32 mouse cellular contexts compared by ENCODE assay signal in the genomic region with DNA sequence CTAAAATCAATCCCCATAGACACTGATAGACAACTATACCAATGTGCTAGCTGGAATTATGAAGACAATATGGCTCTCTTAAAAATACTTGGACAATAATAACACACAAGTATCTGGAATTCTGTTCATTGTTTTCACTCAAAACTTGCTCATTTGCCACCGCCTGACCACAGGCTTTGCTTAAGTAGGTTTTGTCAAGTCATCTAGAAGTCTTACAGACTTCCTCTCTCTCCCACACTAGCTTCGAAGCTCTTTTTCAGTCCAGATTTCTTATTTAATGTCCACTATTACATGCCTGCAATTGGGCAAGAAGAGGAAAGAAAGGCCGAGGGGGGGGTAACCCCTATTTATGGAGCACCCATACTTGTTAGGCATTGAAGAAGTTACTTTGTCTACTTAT. TPM values are rescaled to one million over a fixed set of nuclear protein-coding genes. Genes with fewer than 3 reads are reported as not detected.
A peak's percentile ranks its signal among the peaks of the same experiment; 100 is the strongest.
DNase-seq lines count a peak whose midpoint lies in the region; ATAC-seq lines count a peak whose summit lies in the region.
"Had no signal": no experiment of that assay in that cellular context is flagged by ENCODE, and none has a peak within 500 bp of the region (broad histone marks: within the 10 kb centered on the region; RNA-seq: fewer than 3 reads in every experiment).

No protein-coding gene starts in this region.

- no peaks in the 10 kb centered on the region for H3K27me3 ChIP-seq in midbrain, embryonic 11.5 days (ENCODE audit: control insufficient read depth, insufficient read depth, low read length)
- no peaks in the 10 kb centered on the region for H3K27me3 ChIP-seq in midbrain, embryonic 10.5 days (ENCODE audit: low read depth, poor library complexity, severe bottlenecking)
- H3K27me3 ChIP-seq in limb, embryonic 10.5 days (ENCODE audit: low read depth, poor library complexity, severe bottlenecking): no peaks in the 10 kb centered on the region
- H3K27me3 ChIP-seq in forebrain, embryonic 16.5 days (replicated peaks; ENCODE audit: control insufficient read depth, insufficient read depth, low read length): no peaks in the 10 kb centered on the region
- H3K27me3 ChIP-seq: embryonic facial prominence, embryonic 13.5 days; forebrain, embryonic 12.5 days; forebrain, embryonic 15.5 days; heart, embryonic 12.5 days; heart, embryonic 15.5 days; hindbrain, embryonic 15.5 days; intestine, embryonic 15.5 days; Patski had no signal

- H3K27ac ChIP-seq in midbrain, embryonic 11.5 days (ENCODE audit: low read depth, low read length): no peak overlapping the region
- no peak overlapping the region for H3K27ac ChIP-seq in midbrain, embryonic 10.5 days (replicated peaks)
- H3K27ac ChIP-seq in limb, embryonic 10.5 days: no peak overlapping the region
- no peak overlapping the region for H3K27ac ChIP-seq in forebrain, embryonic 16.5 days (ENCODE audit: low read length)
- H3K27ac ChIP-seq: embryonic facial prominence, embryonic 10.5 days; embryonic facial prominence, embryonic 13.5 days; forebrain, embryonic 12.5 days; forebrain, embryonic 15.5 days; gastrocnemius, adult 2 months; heart, embryonic 15.5 days; hindbrain, embryonic 15.5 days; intestine, embryonic 15.5 days had no signal

- H3K9me3 ChIP-seq in midbrain, embryonic 11.5 days (ENCODE audit: control insufficient read depth, low read length): no peaks in the 10 kb centered on the region
- H3K9me3 ChIP-seq in midbrain, embryonic 10.5 days (replicated peaks): no peaks in the 10 kb centered on the region
- H3K9me3 ChIP-seq in limb, embryonic 10.5 days (replicated peaks): no peaks in the 10 kb centered on the region
- H3K9me3 ChIP-seq in forebrain, embryonic 16.5 days (ENCODE audit: control insufficient read depth, low read length): no peaks in the 10 kb centered on the region
- H3K9me3 ChIP-seq: embryonic facial prominence, embryonic 13.5 days; forebrain, embryonic 12.5 days; forebrain, embryonic 15.5 days; heart, embryonic 12.5 days; heart, embryonic 15.5 days; hindbrain, embryonic 15.5 days; intestine, embryonic 15.5 days had no signal

- no peak overlapping the region for H3K4me2 ChIP-seq in midbrain, embryonic 11.5 days
- no peak overlapping the region for H3K4me2 ChIP-seq in forebrain, embryonic 16.5 days (ENCODE audit: low read length)
- H3K4me2 ChIP-seq: embryonic facial prominence, embryonic 13.5 days; forebrain, embryonic 12.5 days; forebrain, embryonic 15.5 days; heart, embryonic 12.5 days; heart, embryonic 15.5 days; hindbrain, embryonic 15.5 days; intestine, embryonic 15.5 days had no signal

- peaks cover 3% of the 10 kb centered on the region; the same call in 1 of the 2 replicates for H3K4me1 ChIP-seq in midbrain, embryonic 11.5 days (ENCODE audit: control insufficient read depth, insufficient read depth, low read length)
- H3K4me1 ChIP-seq in midbrain, embryonic 10.5 days: peaks cover 4% of the 10 kb centered on the region
- peaks cover 12% of the 10 kb centered on the region for H3K4me1 ChIP-seq in limb, embryonic 10.5 days
- H3K4me1 ChIP-seq in forebrain, embryonic 16.5 days (replicated peaks; ENCODE audit: control insufficient read depth, insufficient read depth, low read length): peaks cover under 1% of the 10 kb centered on the region
- H3K4me1 ChIP-seq: hindbrain, embryonic 15.5 days had no signal

- DNase-seq in midbrain, embryonic 11.5 days (ENCODE audit: low spot score, missing footprints): peak; percentile 10
- no peak for DNase-seq in midbrain, embryonic 10.5 days (ENCODE audit: low spot score)
- DNase-seq in limb, embryonic 10.5 days (ENCODE audit: low spot score): peak; percentile 0
- DNase-seq: adrenal gland, postnatal 14 days; B cell, adult 2 months; cerebellum, adult 11 months; cerebellum, adult 2 months; cerebellum, adult 9-11 months; cerebellum, postnatal 25 days; embryo, embryonic 11 days; gastrocnemius, adult 2 months; gastrocnemius, postnatal 14 days; heart, adult 18-20 months; heart, postnatal 10 days; heart, postnatal 36 days had no signal

- no peak for ATAC-seq in midbrain, embryonic 11.5 days (ENCODE audit: low FRiP score)
- ATAC-seq in megakaryocyte progenitor cell, adult 5-6 weeks (replicated peaks; ENCODE audit: poor library complexity): peak; percentile 60
- ATAC-seq in forebrain, embryonic 16.5 days: no peak
- ATAC-seq in monocyte, adult 5-6 weeks (replicated peaks; ENCODE audit: insufficient number of reproducible peaks, low FRiP score, low TSS enrichment, poor library complexity, severe bottlenecking): no peak
- ATAC-seq: forebrain, embryonic 15.5 days; intestine, embryonic 15.5 days; Patski had no signal

- H3K4me3 ChIP-seq in midbrain, embryonic 11.5 days (ENCODE audit: low read depth, low read length): no peak overlapping the region
- H3K4me3 ChIP-seq in midbrain, embryonic 10.5 days: no peak overlapping the region
- no peak overlapping the region for H3K4me3 ChIP-seq in limb, embryonic 10.5 days
- H3K4me3 ChIP-seq in forebrain, embryonic 16.5 days (replicated peaks; ENCODE audit: low read length): no peak overlapping the region
- H3K4me3 ChIP-seq: embryonic facial prominence, embryonic 10.5 days; embryonic facial prominence, embryonic 13.5 days; erythroblast, embryonic 14.5 days; forebrain, embryonic 12.5 days; forebrain, embryonic 15.5 days; gastrocnemius, adult 2 months; heart, embryonic 12.5 days; heart, embryonic 15.5 days; hindbrain, embryonic 15.5 days; intestine, embryonic 15.5 days had no signal

- 94% methylated on average over 3 of the region's 3 CpGs for WGBS in midbrain, embryonic 11.5 days
- WGBS in midbrain, embryonic 10.5 days: 89% methylated on average over 3 of the region's 3 CpGs
- 94% methylated on average over 3 of the region's 3 CpGs for WGBS in limb, embryonic 10.5 days
- 92% methylated on average over 3 of the region's 3 CpGs for WGBS in forebrain, embryonic 16.5 days

- H3K36me3 ChIP-seq in midbrain, embryonic 11.5 days (ENCODE audit: control insufficient read depth, insufficient read depth, low read length): no peaks in the 10 kb centered on the region
- no peaks in the 10 kb centered on the region for H3K36me3 ChIP-seq in midbrain, embryonic 10.5 days
- no peaks in the 10 kb centered on the region for H3K36me3 ChIP-seq in limb, embryonic 10.5 days
- no peaks in the 10 kb centered on the region for H3K36me3 ChIP-seq in forebrain, embryonic 16.5 days (ENCODE audit: control insufficient read depth, insufficient read depth)
- H3K36me3 ChIP-seq: embryonic facial prominence, embryonic 10.5 days; embryonic facial prominence, embryonic 13.5 days; forebrain, embryonic 12.5 days; forebrain, embryonic 15.5 days; G1E; heart, embryonic 12.5 days; heart, embryonic 15.5 days; hindbrain, embryonic 15.5 days; intestine, embryonic 15.5 days had no signal

- no peak overlapping the region for H3K9ac ChIP-seq in midbrain, embryonic 11.5 days (ENCODE audit: low read length)
- no peak overlapping the region for H3K9ac ChIP-seq in forebrain, embryonic 16.5 days (replicated peaks; ENCODE audit: low read depth, low read length)
- H3K9ac ChIP-seq: embryonic facial prominence, embryonic 13.5 days; forebrain, embryonic 12.5 days; forebrain, embryonic 15.5 days; heart, embryonic 12.5 days; heart, embryonic 15.5 days; hindbrain, embryonic 15.5 days; intestine, embryonic 15.5 days had no signal

RNA-seq across cellular contexts. Expression of a gene that starts 5.7 kb away (rescaled TPM):
- polyA plus RNA-seq in midbrain, embryonic 11.5 days (2014; fragmentation: Nextera tagmentation; extraction: Ambion mirVana): 113 and 119 TPM in 2 replicates
- 90.8 and 100 TPM in 2 replicates for polyA plus RNA-seq in midbrain, embryonic 10.5 days (2016; fragmentation: Nextera tagmentation; extraction: Ambion mirVana)
- 73.9 and 85.3 TPM in 2 replicates for polyA plus RNA-seq in limb, embryonic 10.5 days (2016; fragmentation: Nextera tagmentation; extraction: Ambion mirVana)
- total RNA-seq in megakaryocyte progenitor cell, adult 5-6 weeks (2015): 7.2 and 11.1 TPM in 2 replicates
- total RNA-seq in megakaryocyte progenitor cell, adult 5-6 weeks (2017): 11.7 and 16.3 TPM in 2 replicates
- 33.7 and 36.7 TPM in 2 replicates for polyA plus RNA-seq in forebrain, embryonic 16.5 days (2015; fragmentation: Nextera tagmentation; extraction: Ambion mirVana)
- total RNA-seq in monocyte, adult 5-6 weeks (2017): 7.2 to 9.7 TPM (median 9.6 TPM) in 3 replicates

RNA-seq across cellular contexts. Expression of a gene that starts 11.7 kb away (rescaled TPM):
- not detected in 2 replicates for polyA plus RNA-seq in midbrain, embryonic 11.5 days (2014; fragmentation: Nextera tagmentation; extraction: Ambion mirVana)
- polyA plus RNA-seq in midbrain, embryonic 10.5 days (2016; fragmentation: Nextera tagmentation; extraction: Ambion mirVana): not detected in 2 replicates
- polyA plus RNA-seq in limb, embryonic 10.5 days (2016; fragmentation: Nextera tagmentation; extraction: Ambion mirVana): 0.10 TPM in 1 of 2 replicates, not detected in the other
- total RNA-seq in megakaryocyte progenitor cell, adult 5-6 weeks (2015): 0.10 TPM in 1 of 2 replicates, not detected in the other
- 0.14 TPM in 1 of 2 replicates, not detected in the other for total RNA-seq in megakaryocyte progenitor cell, adult 5-6 weeks (2017)
- not detected in 2 replicates for polyA plus RNA-seq in forebrain, embryonic 16.5 days (2015; fragmentation: Nextera tagmentation; extraction: Ambion mirVana)
- not detected in 3 replicates for total RNA-seq in monocyte, adult 5-6 weeks (2017)
- total RNA-seq: adrenal gland, adult 18-20 months; adrenal gland, postnatal 14 days; CH12.LX; heart, adult 18-20 months; heart, postnatal 36 days had no signal
- polyA plus RNA-seq: cerebellum, adult 2 months; forebrain, embryonic 12.5 days; forebrain, embryonic 15.5 days; G1E; heart, embryonic 12.5 days; heart, embryonic 15.5 days; hindbrain, embryonic 11.5 days; hindbrain, embryonic 15.5 days; Patski had no signal
